Mouse (Mus musculus) layer of hippocampus, adult 18-20 months (tissue): Measurements from ENCODE around the gene Pak1. TPM values are rescaled to one million over a fixed set of nuclear protein-coding genes. Genes with fewer than 3 reads are reported as not detected.

Experiments used
- DNase-seq, 2 experiments: peaks; one replicate each; pipeline ENCODE4 v3.0.0; 2022; ENCODE audit warnings: low spot score in 2 of 2
- total RNA-seq, 2 experiments: library from RNA; stranded (reverse); gene quantifications; 2 replicates each; pipeline ENCODE4 v1.2.3; 2021

Pak1 gene
- total RNA-seq, 2 experiments from 2014 or later, result 215 to 221 TPM

DNA sequence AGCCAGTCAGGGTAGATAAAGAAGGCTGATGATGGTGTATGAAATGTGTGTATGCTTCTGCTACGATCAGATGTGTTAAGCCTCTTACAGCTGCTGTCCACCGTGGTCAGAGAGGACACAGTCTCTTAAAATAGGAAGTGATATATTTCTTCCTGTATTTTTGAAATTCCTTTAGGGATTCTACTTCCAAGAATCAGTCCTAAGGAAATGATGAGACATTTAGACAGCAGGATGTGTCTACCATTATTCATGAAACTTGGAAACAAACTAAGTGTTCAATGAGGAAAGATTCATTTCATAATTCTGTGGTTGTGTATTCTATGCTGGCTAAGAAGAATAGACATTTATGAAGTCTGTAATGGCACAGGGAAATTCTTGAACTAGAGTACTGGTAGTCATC, 12.4 kb upstream of the Pak1 start:
- no peak for DNase-seq

DNA sequence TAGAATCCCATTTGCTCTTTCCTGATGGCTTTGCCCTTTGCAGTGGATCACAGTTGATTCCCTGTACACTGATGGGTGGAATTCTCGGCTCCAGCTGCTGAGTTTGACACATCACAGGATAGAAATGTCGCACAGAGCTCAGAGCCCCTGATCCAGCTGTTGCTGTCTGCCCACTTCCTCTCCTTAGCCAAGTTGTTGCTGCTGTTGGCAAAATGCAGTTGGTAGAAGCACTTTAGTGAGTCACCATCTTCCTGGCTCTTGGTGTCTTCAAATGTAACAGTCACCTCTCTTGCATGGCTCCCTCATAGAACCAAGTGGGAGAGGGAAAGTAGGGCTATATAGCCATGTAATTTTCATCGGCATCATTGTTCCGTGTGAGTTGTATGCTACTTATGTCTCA, 11.2 kb upstream of the Pak1 start:
- no peak for DNase-seq

DNA sequence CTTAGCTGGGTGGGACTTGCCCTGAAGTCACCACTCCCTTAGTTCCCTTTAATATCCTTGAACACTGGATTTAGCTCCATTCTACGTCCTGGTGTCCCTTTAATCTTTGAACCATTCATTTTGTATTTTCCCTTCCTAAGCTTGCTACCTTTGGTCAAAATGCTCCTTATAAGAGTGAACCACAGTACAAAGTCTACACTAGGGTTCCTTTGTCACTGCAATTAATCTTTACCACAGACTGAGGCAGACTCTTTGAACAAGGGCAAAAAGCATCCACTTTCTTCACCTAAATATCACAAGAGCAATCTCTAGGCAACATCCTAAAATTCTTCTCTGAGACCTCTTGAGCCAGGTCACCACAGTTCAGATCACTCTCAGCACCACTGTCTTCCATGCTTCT, 8.1 kb upstream of the Pak1 start:
- no peak for DNase-seq

DNA sequence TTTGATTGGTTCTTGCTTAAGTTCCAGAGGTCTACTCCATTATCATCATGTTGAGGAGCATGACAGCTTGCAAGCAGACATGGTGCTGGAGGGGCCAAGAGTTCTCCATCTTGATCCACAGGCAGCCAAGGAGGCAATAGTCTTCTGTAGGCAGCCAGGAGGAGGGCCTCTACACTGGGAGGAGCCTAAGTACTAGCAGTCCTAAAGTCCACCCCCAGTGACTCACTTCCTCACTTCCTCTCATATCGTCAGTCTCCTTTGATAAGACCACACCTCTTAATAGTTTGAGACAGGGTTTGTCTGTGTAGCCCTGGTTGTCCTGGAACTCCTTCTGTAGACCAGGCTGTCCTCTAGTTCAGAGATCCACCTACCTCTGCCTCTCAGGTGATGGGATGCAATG, 7.5 kb upstream of the Pak1 start:
- no peak for DNase-seq

DNA sequence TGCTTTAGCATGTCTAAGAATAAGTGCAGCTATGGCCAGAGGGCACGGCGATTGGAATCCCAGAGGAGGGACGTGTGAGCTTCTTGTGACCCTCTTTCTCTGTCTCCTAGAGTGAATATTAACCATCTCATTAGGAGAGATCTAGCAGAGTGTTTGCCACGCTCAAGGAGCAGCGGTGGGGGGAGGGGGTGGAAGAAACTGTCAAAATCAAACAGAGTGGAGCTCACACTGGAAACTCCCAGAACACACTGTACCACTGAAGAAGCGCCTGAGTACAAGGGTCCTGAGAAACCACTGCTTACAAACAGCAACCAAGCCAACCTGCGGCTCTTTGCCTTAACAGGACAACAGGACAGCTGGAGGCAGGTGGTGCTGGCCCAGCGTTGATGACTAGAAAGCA, 6.8 kb upstream of the Pak1 start:
- DNase-seq, result no peak

DNA sequence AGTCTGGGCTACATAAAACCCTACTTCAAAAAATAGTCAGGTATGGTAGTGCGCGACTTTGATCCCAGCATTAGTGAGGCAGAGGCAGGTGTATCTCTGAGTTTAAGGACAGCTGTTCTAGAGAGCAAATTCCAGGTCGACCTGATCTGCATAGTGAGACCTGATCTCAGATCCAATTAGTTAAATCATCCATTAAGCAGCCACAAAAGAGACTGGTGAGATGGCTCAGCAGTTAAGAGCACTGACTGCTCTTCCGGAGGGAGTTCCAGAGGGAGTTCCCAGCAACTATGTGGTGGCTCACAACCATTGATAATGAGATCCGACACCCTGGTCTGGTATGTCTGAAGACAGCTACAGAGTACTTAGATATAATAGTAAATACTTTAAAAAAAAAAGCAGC, 4.8 kb upstream of the Pak1 start:
- DNase-seq, result no peak

DNA sequence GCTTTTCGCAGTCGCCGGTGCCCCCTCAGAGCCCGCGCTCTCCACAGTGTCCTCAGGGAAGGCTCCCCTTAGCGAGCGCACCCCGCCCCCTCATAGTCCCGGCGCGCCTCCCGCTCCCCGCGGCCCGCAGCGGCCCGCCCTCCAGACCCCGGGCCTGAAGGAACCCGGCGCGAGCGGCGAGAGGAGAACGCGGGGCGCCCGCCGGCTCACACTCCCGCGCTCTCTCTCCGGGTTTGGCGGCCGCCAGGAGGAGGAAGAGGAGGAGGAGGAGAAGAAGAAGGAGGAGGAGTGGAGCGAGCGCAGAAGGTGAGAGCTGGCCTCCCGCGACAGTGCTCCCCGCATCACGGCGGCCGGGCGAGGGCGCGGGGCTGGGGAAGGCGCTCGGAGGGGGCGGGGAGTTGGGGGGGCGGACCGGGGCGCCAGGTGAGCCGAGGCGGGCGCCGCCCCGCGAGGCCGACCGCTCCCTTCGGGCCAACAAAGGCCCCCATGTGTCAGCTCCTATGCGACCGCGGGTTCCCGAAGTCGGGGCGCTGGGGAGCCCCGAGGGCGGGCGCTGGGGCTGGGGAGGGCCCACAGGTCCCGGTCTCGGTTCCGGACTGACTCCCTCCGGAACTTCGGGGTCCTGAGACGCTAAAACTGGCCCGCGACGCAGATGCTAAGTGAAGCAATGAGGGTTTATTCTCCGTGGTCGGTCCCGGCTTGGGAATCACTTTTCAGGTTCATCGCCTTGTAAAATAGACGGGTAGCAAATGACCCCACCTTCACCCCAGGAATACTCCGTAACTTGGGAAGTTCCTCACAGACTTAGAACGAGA, 535 bp downstream of the Pak1 start:
- no peak for DNase-seq

DNA sequence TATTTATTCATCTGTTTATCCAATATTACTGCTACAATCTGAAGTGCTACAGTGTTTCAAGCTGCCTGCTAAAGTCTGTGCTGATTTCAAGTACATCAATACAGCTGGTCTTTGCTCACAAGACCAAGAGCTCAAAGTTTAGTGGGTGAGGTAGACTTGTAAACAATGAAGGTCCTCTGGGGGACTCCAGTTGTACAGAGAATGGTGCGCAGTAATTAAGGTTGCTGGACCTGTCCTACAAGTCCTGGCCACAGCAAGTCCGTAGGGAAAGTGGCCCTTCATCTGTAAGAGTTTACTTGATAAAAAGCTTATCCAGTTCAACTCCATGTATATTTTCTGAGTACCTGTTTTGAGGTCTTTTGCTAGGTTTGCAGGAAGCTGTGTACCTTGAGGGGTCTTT, 1.9 kb downstream of the Pak1 start:
- DNase-seq, result no peak

DNA sequence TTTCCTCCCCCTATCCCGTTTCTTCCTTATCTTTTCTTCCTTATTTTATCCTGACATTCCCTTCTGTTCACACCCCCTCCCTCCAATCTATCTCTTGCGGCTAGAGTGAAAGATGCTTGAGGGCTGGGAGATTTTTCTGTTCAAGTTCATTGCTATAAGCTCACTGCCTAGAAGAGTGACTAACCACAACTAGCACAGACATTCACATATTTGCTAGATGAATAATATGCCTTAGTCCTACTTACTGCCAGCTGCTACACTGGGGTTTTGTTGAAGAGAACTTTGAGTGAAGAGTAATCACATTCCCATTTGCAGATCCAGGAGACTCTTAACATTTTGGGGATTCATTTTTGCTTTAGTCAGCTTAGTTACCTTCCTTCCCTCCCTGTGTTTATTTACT, 4.0 kb downstream of the Pak1 start:
- DNase-seq, result no peak

DNA sequence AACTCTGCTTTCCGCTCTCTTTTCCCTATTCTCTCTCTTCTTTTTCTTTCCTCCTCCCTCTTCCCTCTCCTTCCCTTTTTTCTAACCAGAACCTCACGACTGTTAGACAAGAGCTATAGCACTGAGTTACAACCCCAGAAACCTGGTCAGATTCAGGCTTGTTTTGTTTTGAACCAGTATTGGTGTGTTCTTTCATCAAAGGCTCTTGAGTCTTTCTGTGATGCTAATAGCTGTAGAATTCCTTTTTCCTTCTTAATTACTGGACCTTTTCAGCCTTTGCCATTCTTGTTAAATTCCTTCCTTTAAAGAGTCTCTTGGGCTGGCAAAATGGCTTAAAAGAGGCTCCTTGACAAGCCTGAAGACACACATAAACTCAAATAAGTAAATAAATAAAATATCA, 14.8 kb downstream of the Pak1 start:
- no peak for DNase-seq

DNA sequence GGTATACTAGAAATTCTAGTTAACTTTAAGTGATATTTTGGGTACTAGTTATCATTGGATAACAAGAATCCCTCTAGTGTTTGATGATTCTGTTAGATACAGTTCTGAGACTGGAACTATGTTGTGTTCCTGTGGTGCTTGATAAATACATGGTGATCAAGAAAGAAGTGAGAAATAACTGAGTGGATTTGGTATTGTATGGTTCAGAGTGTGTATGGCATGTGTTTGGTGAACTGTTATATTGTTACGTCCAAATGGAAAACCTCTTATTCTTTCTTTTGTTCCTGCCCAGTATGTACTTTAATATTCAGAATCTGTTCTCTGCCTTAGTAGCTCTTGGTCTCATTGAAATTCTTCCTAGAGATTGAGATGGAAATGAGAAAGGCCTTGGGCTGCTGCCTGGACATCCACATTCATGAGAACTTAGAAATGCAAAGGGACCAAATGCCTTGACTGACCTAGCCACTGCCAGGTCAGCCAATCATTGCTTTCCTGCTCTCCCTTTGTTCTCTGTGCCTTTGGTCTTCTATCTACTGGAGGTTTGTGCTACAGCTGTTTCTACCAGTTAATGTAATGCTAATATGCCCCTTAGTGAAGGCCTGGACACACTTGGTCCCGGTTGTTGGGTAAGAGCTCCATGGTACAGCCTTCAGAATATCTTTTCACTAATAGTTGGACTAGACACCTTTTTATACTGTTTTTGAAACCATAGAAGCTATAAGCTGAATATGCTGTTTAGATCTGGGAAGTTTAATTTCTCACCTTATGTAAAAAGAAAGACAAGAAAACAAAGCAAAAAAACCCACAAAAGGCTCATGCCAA, 16.1 kb downstream of the Pak1 start:
- DNase-seq, result no peak

DNA sequence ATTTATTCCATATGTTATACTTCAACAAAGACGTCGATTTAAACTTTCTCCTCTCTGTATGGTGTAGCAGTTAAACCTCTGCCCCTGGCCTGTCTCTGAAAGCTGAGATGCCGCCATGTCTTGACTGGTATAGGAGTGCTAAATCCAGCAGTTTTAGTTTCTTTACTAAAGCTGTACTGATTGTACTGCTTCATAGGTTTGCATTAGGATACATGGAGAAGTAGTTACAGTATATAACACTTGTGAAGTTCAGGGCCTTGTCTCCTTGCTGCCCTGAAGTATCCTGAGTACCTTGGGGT, 16.7 kb downstream of the Pak1 start:
- no peak for DNase-seq

DNA sequence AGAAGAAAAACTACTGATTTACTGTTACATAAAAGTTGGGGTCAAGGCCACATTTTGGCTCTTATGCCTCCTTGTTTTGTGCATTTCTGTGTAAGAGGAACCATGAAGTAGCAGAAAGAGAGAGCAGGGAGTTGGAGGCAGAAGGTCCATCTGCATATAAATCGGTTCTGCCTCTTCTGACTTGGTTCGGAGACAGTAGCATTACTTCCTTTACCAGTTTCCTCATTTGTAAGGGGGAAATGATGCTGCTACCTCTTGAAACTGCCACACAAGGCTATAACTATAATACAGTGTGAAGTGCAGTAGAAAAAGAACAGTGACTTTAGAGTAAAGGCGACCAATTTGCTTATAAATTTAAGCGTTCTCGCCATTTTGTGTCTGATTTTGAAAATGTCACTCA, 21.0 kb downstream of the Pak1 start:
- DNase-seq, result no peak

DNA sequence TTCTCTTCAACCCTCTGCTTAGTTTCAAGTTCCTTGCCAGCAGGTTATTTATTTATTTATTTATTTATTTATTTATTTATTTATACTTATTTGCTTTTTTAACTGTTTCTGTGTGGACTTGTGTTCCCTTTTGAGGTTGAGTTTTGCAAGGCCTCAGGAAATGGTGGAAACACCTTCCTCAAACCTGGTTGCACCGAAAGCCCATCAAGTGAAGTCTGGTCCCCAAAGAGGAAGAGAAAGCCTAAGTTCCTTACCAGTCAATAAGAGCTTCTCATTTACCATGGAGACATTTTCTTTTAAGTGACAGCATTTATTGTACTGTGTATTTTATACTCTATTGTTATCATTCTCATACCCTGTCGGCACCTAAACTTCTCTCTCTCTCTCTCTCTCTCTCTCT, 33.5 kb downstream of the Pak1 start:
- no peak for DNase-seq

DNA sequence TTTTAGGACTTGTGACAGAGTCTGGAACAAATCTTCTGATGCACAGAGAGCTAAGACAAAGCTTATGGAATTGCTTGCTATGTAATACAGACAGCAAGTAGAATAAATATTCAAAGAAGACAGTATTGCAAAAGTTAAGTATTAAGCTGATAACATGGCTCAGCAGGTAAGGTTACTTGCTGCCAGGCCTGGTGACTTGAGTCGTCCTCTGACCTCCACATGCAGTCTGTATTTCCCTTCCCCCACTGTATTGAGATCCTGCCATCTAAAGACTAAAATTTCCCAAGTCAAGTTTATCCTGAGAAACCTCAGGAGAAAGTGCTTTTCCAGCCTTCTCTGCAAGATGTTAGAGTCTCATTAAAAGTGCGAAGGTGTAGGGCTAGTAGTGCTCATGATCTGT, 40.8 kb downstream of the Pak1 start:
- DNase-seq, result no peak

DNA sequence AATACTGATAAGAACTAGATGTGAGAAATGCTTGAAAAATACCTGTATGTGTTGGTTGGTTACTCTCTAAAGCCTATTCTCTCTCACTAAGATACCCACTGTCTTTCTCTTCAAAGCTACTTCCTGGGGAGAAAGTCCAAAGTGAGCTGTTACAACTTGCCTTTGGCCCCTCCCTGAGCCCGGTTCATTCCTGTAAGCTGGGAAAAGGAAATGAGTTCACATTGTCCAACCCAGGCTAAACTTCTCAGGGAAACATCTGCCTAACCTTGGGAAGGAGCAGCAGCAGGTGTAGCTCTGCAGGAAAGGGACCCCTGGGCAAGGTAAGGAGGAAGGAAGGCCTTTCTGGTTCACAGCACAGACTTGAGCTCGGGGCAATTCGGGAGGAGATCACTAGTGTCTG, 42.4 kb downstream of the Pak1 start:
- no peak for DNase-seq

DNA sequence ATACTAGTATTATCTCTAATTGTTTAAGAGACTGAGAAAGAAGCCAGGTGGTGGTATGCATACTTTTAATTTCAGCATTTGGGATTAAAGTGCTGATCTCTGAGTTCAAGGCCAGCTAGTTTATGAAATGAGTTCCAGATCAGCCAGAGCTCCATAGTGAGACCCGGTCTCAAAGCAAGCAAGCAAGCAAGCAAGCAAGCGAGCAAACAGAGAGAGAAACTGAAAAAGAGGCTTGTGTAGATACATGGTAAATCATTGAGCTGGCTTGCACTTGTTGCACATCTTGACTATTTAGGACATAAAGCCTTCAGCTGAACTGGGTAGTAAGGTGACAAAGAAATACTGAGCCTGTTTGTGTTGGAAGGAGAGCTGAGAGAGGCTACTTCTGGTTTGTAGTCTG, 44.6 kb downstream of the Pak1 start:
- no peak for DNase-seq

DNA sequence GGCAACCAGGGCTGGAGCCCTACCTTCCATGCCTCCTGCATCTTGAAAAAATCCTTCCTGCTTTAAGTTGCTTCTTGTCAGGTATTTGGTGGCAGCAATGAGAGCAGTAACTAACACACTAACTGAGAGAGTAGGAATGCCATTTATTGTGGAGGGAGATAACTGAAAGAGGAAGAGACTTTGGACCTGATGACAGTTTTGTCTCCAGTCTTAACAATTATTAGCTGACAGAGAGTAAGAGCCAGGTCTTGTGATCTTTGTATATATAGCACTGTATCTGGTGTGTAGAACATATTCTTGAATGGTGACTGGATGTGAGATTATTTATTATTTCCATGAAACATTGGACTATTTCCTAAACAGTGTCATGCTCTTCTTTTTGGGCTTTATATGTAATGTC, 50.2 kb downstream of the Pak1 start:
- DNase-seq, result no peak

DNA sequence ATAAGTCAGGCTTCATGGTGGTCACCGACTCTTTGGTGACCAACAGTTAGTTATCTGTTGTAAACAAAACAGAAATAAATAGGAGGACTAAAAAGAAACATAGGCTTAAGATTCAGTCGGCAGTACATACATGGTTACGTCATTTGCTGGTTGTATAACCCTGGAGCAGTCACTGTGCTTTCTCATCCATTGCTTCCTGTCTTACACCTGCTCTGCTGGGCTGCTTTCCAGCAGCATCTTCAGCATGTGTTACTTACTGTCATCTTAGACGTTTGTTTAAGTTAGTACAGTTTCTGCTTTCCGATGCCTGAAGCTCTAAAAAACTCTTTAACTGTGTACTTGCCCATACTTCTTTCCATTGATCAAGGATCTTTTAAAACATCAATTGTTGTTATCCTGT, 53.0 kb downstream of the Pak1 start:
- peak in 1 of 2 experiments; percentile 57 for DNase-seq

DNA sequence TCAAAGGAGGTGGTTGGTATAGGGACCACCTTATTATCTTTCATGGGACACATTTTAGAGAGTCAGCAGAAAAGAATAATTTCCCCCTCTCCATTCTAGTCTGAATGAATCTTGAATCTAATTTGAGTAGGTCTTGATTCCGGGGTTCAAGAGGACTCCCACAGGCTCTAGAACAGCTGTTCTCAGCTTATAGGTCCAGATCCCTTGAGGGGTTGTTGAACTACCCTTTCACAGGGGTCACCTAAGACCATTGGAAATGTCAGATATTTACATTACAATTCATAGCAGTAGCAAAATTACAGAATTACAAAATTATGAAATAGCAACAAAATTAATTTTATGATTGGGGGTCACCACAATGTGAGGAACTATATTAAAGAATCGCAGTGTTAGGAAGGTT, 54.0 kb downstream of the Pak1 start:
- DNase-seq, result no peak

DNA sequence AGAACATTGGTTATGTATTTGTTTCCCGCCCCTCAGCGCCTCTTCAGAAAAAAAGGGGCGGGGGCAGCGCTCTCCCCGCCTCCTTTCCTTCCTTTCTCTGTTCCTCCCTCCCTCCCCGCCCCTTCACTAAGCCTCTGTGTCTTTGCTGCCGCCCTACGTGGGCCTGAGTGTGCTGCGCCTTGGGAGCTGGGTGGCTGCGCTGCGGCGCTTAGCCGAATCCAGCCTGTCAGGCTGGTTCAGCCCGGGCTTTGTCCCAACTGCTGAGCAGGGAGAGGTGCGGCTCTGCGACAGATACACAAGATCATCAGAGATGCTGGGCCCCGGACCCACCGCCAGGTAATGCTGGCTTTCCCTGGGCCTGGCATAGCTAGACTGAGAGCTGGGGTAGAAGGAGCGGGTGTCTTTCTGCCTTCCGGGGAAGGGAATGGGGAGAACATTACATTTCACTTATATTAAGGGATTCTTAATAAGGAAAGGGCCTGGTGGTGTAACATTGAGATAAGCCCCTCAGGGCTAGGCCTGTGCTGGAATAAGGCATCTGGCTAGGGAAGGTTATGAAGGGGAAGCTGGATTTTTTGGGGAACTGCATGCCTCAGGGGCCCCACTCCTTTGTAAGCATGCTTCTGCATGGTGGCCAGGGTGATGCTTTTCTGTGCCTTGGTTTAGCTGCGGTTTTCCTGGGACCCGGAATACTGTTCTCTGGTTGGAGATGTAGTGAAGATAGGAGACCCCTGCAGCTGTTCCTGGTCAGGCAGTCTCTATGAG, 54.6 kb downstream of the Pak1 start:
- DNase-seq, result peak; percentile 82 to 90

DNA sequence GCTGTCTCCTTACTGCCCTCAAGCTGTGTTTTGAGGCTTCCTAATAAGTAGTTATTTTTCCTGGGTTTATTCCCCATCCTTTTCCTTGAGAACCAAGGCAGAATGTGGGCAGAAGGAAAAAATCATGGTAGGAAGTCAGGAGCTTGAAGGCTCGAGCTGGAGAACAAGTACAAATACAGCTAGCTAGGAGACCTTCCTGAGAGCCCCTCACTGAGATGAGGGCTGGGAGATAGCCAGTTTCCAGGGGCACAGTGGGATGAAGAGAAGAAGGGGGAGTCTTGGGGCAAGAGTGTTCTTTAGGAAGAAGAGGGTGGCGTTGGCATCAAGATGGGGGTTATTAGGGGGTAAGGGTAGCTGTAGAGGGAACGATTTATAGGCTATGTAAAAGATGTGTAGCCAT, 56.1 kb downstream of the Pak1 start:
- no peak for DNase-seq
